Mouse (Mus musculus): ENCODE measurements around the gene Slc44a4. TPM values are rescaled to one million over a fixed set of nuclear protein-coding genes. Genes with fewer than 3 reads are reported as not detected.

The Slc44a4 gene
- polyA plus RNA-seq, 1 experiment, result 101 TPM

GRCm38 (mm10) chr17:34884704-34885103 is 29.6 kb upstream of the Slc44a4 start:
- H3K27me3 ChIP-seq (ENCODE audit: control insufficient read depth, insufficient read depth, low read length), result no peaks in the 10 kb centered on the region
- TF ChIP-seq POLR2A (IDR thresholded peaks at IDR 0.05; ENCODE audit: low read depth, low read length), result no peak
- no peak overlapping the region for H3K27ac ChIP-seq (ENCODE audit: insufficient read depth, low read depth, low read length)
- H3K36me3 ChIP-seq (ENCODE audit: control insufficient read depth, insufficient read depth, low read length), result no peaks in the 10 kb centered on the region
- H3K4me3 ChIP-seq (ENCODE audit: low read depth, low read length), result no peak overlapping the region
- WGBS, result 92% methylated on average over 6 of the region's 6 CpGs
- peaks cover 7% of the 10 kb centered on the region for H3K4me1 ChIP-seq (ENCODE audit: control insufficient read depth, insufficient read depth, insufficient read length, low read length)

GRCm38 (mm10) chr17:34885615-34886014 is 28.7 kb upstream of the Slc44a4 start:
- WGBS, result 89% methylated on average over 3 of the region's 3 CpGs
- Histone ChIP-seq H3K27me3 (ENCODE audit: control insufficient read depth, insufficient read depth, low read length) (no peaks in the 10 kb centered on the region), H3K27ac (ENCODE audit: insufficient read depth, low read depth, low read length) (no peak overlapping the region), H3K4me3 (ENCODE audit: low read depth, low read length) (no peak overlapping the region), H3K4me1 (ENCODE audit: control insufficient read depth, insufficient read depth, insufficient read length, low read length) (peaks cover 4% of the 10 kb centered on the region; the same call in 1 of the 2 replicates), H3K36me3 (ENCODE audit: control insufficient read depth, insufficient read depth, low read length) (no peaks in the 10 kb centered on the region)
- no peak for TF ChIP-seq POLR2A (IDR thresholded peaks at IDR 0.05; ENCODE audit: low read depth, low read length)
- no peak for TF ChIP-seq CTCF (IDR thresholded peaks at IDR 0.05; ENCODE audit: extremely low read depth, insufficient read length, insufficient replicate concordance, low read depth, low read length)

GRCm38 (mm10) chr17:34887942-34888341 is 26.3 kb upstream of the Slc44a4 start:
- TF ChIP-seq CTCF (IDR thresholded peaks at IDR 0.05; ENCODE audit: extremely low read depth, insufficient read length, insufficient replicate concordance, low read depth, low read length) (no peak), POLR2A (IDR thresholded peaks at IDR 0.05; ENCODE audit: low read depth, low read length) (no peak)
- no peaks in the 10 kb centered on the region for H3K27me3 ChIP-seq (ENCODE audit: control insufficient read depth, insufficient read depth, low read length)
- WGBS, result 86% methylated on average over 5 of the region's 5 CpGs
- peaks cover 1% of the 10 kb centered on the region; the same call in 1 of the 2 replicates for H3K4me1 ChIP-seq (ENCODE audit: control insufficient read depth, insufficient read depth, insufficient read length, low read length)
- H3K4me3 ChIP-seq (ENCODE audit: low read depth, low read length), result no peak overlapping the region
- no peaks in the 10 kb centered on the region for H3K36me3 ChIP-seq (ENCODE audit: control insufficient read depth, insufficient read depth, low read length)
- H3K27ac ChIP-seq (ENCODE audit: insufficient read depth, low read depth, low read length), result no peak overlapping the region

- peaks cover 7% of the 10 kb centered on the region for H3K4me1 ChIP-seq (ENCODE audit: control insufficient read depth, insufficient read depth, insufficient read length, low read length)
- no peaks in the 10 kb centered on the region for H3K36me3 ChIP-seq (ENCODE audit: control insufficient read depth, insufficient read depth, low read length)
- 87% methylated on average over 12 of the region's 12 CpGs for WGBS
- no peak overlapping the region for H3K27ac ChIP-seq (ENCODE audit: insufficient read depth, low read depth, low read length)
- no peak overlapping the region for H3K4me3 ChIP-seq (ENCODE audit: low read depth, low read length)
- no peaks in the 10 kb centered on the region for H3K27me3 ChIP-seq (ENCODE audit: control insufficient read depth, insufficient read depth, low read length)
- no peak for TF ChIP-seq POLR2A (IDR thresholded peaks at IDR 0.05; ENCODE audit: low read depth, low read length)
- TF ChIP-seq CTCF (IDR thresholded peaks at IDR 0.05; ENCODE audit: extremely low read depth, insufficient read length, insufficient replicate concordance, low read depth, low read length), result no peak
Observed at GRCm38 (mm10) chr17:34890074-34890743, 24.1 kb upstream of the Slc44a4 start.

GRCm38 (mm10) chr17:34891377-34891776 is 22.9 kb upstream of the Slc44a4 start:
- H3K4me1 ChIP-seq (ENCODE audit: control insufficient read depth, insufficient read depth, insufficient read length, low read length), result peaks cover 11% of the 10 kb centered on the region
- WGBS, result 97% methylated on average over 2 of the region's 2 CpGs
- no peak overlapping the region for H3K27ac ChIP-seq (ENCODE audit: insufficient read depth, low read depth, low read length)

GRCm38 (mm10) chr17:34893072-34893824 is 21.0 kb upstream of the Slc44a4 start:
- TF ChIP-seq CTCF (IDR thresholded peaks at IDR 0.05; ENCODE audit: extremely low read depth, insufficient read length, insufficient replicate concordance, low read depth, low read length), result no peak
- TF ChIP-seq POLR2A (IDR thresholded peaks at IDR 0.05; ENCODE audit: low read depth, low read length), result 0 out of 2 replicates have a peak, but pooled peaks have one; percentile 28
- H3K4me3 ChIP-seq (ENCODE audit: low read depth, low read length), result no peak overlapping the region
- H3K27me3 ChIP-seq (ENCODE audit: control insufficient read depth, insufficient read depth, low read length), result no peaks in the 10 kb centered on the region
- peak overlapping the region; percentile 86 for H3K27ac ChIP-seq (ENCODE audit: insufficient read depth, low read depth, low read length)
- H3K4me1 ChIP-seq (ENCODE audit: control insufficient read depth, insufficient read depth, insufficient read length, low read length), result peaks cover 14% of the 10 kb centered on the region
- H3K36me3 ChIP-seq (ENCODE audit: control insufficient read depth, insufficient read depth, low read length), result no peaks in the 10 kb centered on the region
- WGBS, result 34% methylated on average over 12 of the region's 12 CpGs

More at GRCm38 (mm10) chr17:34891377-34891776, 22.9 kb upstream of the Slc44a4 start:
- Histone ChIP-seq H3K27me3 (ENCODE audit: control insufficient read depth, insufficient read depth, low read length) (no peaks in the 10 kb centered on the region), H3K36me3 (ENCODE audit: control insufficient read depth, insufficient read depth, low read length) (no peaks in the 10 kb centered on the region), H3K4me3 (ENCODE audit: low read depth, low read length) (no peak overlapping the region)
- TF ChIP-seq CTCF (IDR thresholded peaks at IDR 0.05; ENCODE audit: extremely low read depth, insufficient read length, insufficient replicate concordance, low read depth, low read length), result peak; percentile 29; the same call in 1 of the 2 replicates
- TF ChIP-seq POLR2A (IDR thresholded peaks at IDR 0.05; ENCODE audit: low read depth, low read length), result no peak

- WGBS, result 2% methylated on average over 48 of the region's 51 CpGs
- no peaks in the 10 kb centered on the region for H3K36me3 ChIP-seq (ENCODE audit: control insufficient read depth, insufficient read depth, low read length)
- no peaks in the 10 kb centered on the region for H3K27me3 ChIP-seq (ENCODE audit: control insufficient read depth, insufficient read depth, low read length)
- H3K4me1 ChIP-seq (ENCODE audit: control insufficient read depth, insufficient read depth, insufficient read length, low read length), result peaks cover 14% of the 10 kb centered on the region
- peak overlapping the region; percentile 86 for H3K27ac ChIP-seq (ENCODE audit: insufficient read depth, low read depth, low read length)
- TF ChIP-seq POLR2A (IDR thresholded peaks at IDR 0.05; ENCODE audit: low read depth, low read length), result no peak; the same call in 1 of the 2 replicates
- no peak for TF ChIP-seq CTCF (IDR thresholded peaks at IDR 0.05; ENCODE audit: extremely low read depth, insufficient read length, insufficient replicate concordance, low read depth, low read length)
- H3K4me3 ChIP-seq (ENCODE audit: low read depth, low read length), result peak overlapping the region; percentile 78
Observed at GRCm38 (mm10) chr17:34894074-34894597, 20.1 kb upstream of the Slc44a4 start.
